Mouse (Mus musculus) heart, postnatal 14 days (tissue): Measurements from ENCODE around the gene Usp35. TPM values are rescaled to one million over a fixed set of nuclear protein-coding genes. Genes with fewer than 3 reads are reported as not detected.

ENCODE experiments used
- DNase-seq, 2 experiments: peaks; one replicate each; pipeline ENCODE4 v3.0.0; 2021 to 2022
- intact Hi-C: fragments of 180-260 bp; cut with DNase I; formaldehyde crosslinking; loops from one replicate; pipeline ENCODE4 v1.15.1; 2025
- long read RNA-seq, 2 experiments: library from polyadenylated mRNA; stranded (forward); transcript quantifications; one replicate each; pipeline ENCODE4 v2.0.0; 2021
- total RNA-seq, 2 experiments: library from RNA; stranded (reverse); gene quantifications; 2 replicates each; pipeline ENCODE4 v1.2.3; 2021

Gene Usp35
- 1 to 10 TPM; 1.2 to 1.9 TPM for total RNA-seq
- long read RNA-seq, experiment 1, partial matches to known transcripts, result 1 of 1 reads
- long read RNA-seq, experiment 1, other reads (novel, unspliced or antisense), result 0 of 1 reads
- long read RNA-seq, experiment 2, partial matches to known transcripts, result 1 of 1 reads
- long read RNA-seq, experiment 2, other reads (novel, unspliced or antisense), result 0 of 1 reads

DNA sequence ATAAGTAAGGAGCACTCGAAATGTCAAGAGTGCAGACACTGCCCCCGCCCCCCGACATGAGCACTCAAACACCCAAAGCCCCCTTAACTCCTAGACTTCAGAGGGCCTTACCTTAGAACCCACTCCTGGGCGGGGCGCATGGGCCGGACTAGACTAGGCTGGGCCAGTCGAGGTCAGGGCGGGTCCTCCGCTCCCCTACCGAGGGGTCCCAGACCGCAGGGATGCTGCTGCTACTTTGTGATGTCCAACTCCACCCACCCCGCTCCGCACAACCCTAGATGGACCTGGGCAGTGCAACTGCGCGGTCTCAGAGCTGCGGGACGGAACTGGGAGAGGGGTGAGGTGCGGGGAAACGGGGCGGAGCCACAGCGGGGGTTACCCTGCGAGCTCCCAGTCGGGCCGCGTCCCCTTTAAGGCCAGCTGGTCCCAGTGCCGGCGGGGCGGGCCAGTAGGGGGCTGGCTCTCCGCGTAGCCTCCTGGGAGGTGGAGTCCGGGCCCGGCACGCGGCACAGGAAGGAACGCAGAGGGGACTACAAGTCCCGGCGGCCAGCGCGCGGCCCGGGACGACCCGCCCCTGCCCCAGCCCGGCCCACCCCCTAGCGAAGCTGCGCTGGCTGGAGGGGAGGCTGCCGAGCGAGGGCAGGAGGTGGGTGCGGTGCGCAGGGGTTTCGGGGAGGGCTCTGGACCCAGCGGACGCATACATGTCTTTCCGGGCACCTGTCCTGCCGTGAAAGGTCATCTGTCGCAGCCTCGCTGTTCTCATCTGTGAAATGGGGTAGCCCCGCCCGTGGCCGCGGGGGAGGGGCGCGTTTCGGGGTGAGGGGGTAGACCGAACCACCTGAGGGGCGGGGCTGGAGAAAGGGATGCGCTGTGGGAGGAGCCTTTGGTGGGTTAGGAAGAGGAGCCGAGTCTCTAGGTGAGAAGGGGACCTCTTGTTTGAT is at the start of gene Usp35, which contains the start of gene Kctd21:
TSS of gene Usp35 (minus strand) at position 295 of the 941 bp plus-strand sequence.
TSS of gene Kctd21 (plus strand) at position 602 of the 941 bp plus-strand sequence.
- DNase-seq, result peak; percentile 96 to 97
- intact Hi-C loops, result no loop called here

DNA sequence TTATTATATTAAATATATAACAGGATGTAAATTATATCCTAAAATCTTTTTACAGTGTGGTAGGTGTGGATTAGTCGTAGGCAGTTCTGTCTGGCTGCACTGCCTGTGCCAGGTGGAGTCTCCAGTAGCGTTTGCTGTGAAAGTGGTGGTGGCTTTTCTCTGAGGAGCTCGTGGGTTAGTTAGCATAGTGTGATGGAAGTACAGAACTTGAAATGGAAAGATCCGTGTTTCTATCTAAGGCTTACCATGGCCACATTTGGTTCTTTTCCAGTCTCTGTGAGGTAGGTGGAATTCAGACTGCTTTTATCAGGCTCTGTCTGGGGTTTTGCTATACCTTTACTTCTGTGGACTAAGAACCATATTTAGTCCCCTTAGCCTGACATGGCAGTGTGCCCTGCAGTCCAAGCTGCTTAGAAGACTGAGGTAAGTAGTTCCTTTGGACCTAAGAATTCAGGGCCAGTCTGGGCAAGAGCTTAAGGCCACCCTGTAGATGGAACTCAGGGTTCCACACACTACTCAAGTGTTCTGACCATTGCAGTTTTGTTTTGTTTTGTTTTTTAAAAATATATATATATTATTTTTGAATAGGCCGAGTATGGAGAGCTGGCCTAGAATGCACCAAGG is 48.8 kb upstream of the Usp35 start:
- DNase-seq, result no peak
- intact Hi-C loops, result no loop called here

DNA sequence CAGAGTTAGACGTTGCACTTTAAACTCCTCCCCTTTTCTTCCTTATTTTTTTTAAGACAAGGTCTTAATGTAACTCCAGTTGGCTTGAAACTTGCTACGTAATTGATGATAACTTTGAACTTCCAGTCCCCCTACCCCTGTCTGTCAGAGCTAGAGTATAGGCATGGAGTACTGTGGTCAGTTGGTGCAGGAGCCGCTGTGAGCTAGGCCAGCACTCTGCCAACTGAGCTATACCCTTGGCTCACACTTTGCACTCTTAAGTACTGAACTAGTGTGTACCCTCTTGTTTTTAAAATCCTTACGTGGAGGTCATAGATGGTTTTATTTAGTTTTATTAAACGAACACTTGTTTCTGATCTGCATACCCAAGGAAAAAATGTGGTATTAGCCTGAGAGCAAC is 47.5 kb upstream of the Usp35 start:
- no peak for DNase-seq
- intact Hi-C loops, result no loop called here

DNA sequence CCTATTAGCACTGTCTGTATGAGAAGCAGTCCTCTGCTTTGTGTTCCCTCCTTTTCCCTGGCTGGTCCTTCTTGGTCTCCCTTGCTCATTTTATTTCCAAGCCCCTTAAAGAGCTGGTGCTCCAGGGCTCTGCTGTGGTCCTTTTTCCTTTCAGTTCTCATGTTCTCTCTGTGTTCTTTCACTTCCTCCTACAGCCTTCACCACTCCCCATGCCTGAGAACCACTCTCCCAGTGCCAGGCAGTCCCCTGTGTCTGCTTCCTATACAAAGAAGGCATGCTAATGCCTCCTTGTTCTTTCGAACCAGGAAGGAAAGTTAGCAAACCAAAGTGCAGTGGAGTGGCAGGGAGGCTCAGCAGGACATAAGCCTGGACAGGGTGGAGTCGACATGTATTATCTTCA is 44.1 kb upstream of the Usp35 start:
- no peak for DNase-seq
- intact Hi-C loops, result no loop called here

DNA sequence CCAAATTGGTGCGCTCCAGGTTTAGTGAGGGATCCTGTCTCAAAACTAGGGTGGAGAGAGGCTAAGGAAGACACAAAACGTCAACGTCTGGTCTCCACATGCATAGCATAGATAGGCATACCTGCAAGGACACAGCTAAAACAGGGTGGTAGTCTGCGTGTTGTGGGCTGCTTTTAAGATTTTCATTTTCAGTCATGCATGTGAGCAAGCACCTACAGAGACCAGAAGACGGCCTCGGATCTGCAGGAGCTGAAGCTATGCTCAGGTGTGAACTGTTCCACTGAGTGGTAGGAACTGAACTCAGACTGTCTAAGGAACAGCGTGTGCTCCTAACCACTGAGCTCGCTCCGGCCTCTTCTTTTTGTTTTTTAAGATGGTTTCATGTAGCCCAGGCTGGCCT is 43.3 kb upstream of the Usp35 start:
- intact Hi-C loops, result no loop called here
- DNase-seq, result no peak

DNA sequence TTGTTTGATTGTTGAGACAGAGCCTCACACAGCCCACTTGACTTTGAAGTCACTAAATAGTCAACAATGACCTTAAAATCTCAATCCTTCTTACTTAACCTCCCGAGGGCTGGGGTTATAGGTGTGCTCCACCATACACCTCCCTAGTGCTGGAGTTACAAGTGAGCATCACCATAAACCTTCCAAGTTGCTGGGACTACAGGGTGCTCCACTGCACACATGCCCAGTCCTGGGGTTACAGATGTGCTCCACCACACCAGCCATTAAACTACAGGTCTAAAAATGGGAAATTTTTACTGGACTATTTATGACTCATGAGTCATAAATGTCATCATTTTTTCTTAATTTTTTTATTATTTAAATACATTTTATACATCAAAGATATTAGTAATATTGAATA is 34.1 kb upstream of the Usp35 start:
- intact Hi-C loops, result loop anchor here (5.0 kb wide), 1 partner anchor 399 kb away; no protein-coding TSS in a partner anchor

DNA sequence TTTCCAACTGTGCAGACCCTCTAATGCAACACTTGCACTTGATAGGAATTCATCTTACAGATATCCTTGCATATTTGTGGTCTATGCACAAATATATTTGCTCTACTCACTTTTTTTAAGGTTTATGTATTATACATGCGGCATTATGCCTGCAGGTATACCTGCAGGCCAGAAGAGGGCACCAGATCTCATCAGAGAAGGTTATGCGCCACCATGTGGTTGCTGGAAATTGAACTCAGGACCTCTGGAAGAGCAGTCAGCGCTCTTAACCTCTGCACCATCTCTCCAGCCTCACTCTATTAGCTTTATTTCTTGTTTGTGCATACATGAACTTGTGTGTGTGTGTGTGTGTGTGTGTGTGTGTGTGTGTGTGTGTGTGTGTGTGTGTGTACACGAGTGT is 29.6 kb upstream of the Usp35 start:
- intact Hi-C loops, result no loop called here
- peak; percentile 35 to 50 for DNase-seq

More for the DNA sequence above, 34.1 kb upstream of the Usp35 start:
- no peak for DNase-seq

DNA sequence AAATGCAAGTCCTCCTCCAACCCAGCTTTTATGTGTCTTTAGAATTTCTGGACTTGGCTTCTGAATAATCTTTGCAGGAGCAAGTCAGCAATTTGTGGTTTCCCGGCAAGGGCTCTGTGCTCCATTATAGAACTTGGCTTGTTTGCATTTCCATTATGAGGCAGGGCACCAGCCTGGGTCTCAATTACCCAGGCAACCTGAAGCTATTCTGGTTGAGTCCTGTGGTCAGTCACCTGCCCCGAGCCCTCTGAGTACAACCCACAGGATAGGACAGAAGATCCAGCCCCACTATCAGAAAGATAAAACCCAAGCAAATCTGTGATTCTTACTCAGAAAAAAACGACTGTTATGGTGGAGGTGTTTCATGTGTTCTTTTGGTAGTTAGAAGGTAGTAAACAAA is 29.1 kb upstream of the Usp35 start:
- intact Hi-C loops, result no loop called here
- no peak for DNase-seq

DNA sequence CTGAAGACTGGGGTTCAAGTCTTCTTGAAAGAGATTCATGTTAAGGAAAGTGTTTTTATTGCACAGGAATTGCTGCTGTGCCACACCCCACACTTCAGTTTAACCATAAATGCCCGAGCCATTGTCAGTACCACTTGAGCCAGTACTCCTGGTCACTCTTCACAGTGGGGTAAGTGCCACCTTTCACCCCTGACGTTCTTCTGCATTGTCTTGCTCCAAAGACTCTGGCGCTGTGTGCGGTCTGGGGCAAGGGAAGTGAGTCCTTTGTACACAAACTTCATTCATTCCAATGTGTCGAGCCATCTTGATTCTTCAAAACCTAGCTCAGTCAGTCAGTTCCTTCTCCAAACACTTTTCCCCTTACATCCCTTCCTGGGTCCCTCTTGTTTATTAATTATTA is 28.3 kb upstream of the Usp35 start:
- DNase-seq, result no peak
- intact Hi-C loops, result no loop called here

DNA sequence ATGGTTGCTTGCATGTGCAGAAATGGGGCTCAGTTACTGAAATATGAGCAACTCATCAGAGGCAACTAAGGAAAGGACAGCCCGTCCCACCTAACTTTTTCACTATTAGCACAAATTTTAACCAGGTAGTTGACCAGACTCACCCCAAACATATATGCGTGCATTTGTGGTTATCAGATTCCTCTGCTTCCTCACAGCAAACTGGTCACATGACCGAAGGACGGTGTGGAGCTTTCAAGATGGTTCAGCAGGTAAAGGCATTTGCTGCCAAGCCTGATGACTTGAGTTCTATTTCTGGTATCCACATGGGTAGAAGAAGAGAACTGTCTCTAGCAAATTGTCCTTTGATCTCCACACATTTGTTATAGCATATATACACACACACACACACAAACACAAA is 26.5 kb upstream of the Usp35 start:
- no peak for DNase-seq

DNA sequence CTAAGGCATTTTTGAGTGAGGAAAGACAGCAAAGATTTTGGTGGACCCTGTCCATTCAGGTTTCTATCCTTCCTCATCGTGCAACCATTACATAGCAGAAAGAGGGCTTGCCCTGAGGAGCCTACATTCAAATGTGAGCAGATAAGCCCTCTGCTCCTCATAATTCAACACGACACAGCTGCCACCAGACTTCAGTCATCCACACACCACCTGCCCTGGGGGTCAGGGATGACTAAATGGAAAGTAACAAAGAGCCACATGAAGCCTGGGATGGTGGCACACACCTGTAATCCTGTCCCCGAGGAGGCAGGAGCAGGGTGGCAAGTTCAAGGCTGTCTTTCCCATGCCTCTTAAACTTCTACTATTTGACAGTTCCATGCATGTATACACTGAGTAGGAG is 26.0 kb upstream of the Usp35 start:
- intact Hi-C loops, result no loop called here
- no peak for DNase-seq

More for the DNA sequence above, 26.5 kb upstream of the Usp35 start:
- intact Hi-C loops, result no loop called here

DNA sequence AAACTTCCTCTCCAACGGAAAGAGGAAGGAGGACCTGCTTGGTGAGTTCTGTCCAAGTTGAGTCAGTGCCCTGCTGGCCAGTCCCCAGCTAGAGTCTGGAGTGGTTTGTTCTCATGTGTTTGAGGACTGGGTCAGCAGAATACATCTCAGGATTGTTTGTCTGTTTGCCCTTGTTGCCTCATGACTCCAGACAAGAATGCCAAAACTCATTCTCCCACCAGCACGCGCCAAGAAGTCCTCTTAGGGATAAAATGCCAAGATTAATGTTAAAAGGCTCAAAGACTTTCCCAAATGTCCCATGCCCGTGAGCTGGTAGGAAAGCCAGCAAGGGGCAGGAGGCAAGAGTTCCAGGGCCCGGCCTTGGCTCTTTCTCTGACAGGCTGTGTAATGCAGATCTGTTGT is 25.1 kb upstream of the Usp35 start:
- intact Hi-C loops, result no loop called here
- DNase-seq, result peak; percentile 58 to 59

DNA sequence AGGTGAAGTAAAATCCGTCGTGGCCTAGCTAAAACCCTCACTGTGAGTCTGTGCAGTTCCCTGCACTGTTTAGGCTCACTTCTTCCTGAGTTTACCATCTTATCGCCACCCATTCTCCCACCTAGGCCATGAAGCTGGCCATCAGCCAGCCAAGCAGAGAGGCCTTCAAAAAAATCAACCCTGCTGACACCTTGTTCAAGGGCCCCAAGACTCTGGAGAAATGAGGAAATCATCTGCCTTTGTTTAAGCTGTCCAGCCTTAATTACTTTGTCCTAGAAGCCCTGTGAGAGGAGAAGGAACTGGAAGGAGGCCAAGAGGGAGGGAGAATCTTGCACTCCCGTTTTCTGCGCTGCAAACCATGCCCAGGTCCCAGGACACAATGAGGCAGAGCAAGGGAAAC is 24.4 kb upstream of the Usp35 start:
- intact Hi-C loops, result no loop called here
- DNase-seq, result no peak

DNA sequence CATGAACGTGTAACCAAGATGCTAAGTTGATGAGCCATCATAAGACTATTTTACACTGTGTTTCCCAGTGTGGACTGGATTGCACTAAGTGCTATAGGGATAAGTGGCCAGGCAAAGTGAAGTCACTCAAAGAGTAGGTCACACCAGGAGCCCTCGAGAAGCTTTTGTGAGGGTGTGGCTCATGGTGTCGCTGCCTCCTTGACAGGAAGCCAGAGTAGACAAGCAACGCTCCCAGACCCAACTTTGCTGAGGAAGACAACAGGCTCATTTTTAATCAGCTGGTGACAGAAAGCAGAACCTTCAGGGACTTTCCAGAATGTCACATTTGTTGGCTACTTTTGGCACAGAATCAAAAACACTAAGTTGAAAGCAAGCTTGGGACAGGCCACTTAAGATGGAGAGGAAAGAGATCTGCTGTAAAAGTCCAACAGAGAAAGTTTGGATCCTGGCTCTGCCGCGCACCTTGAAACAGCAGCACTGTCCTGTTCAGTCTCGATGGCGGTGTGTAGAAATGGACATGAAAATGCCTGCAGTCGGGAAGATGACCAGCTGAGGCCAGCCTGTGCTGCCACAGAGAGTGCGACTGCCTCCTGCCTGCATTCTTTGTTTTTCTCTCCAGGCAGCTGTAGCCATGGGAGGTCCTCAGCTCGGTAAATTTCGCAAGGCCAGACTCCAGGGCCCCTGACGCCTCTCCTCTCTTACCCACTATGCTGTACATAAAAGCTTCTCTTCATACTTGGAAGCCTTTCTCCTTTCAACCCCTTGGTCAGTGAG is 23.4 kb upstream of the Usp35 start:
- peak in 1 of 2 experiments; percentile 29 for DNase-seq
- intact Hi-C loops, result no loop called here

DNA sequence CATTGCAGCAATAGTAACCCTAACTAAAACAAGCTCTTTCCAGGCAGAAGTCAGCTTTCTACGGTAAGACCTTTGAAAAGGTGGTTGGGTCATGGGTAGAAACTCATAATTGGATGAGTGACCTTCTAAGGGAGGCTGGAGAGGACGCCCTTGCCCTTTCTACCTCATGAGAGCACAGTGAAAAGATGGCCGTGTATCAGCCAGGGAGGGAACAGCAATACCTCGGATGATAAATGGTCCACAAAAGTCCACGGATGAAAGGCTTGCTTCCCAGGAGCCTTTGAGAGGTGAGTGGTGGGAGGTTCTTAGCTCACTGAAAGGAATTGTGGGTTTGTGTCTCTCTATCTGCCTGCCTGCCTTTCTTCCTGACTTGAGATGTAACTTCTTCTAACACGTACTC is 21.5 kb upstream of the Usp35 start:
- intact Hi-C loops, result no loop called here
- no peak for DNase-seq

DNA sequence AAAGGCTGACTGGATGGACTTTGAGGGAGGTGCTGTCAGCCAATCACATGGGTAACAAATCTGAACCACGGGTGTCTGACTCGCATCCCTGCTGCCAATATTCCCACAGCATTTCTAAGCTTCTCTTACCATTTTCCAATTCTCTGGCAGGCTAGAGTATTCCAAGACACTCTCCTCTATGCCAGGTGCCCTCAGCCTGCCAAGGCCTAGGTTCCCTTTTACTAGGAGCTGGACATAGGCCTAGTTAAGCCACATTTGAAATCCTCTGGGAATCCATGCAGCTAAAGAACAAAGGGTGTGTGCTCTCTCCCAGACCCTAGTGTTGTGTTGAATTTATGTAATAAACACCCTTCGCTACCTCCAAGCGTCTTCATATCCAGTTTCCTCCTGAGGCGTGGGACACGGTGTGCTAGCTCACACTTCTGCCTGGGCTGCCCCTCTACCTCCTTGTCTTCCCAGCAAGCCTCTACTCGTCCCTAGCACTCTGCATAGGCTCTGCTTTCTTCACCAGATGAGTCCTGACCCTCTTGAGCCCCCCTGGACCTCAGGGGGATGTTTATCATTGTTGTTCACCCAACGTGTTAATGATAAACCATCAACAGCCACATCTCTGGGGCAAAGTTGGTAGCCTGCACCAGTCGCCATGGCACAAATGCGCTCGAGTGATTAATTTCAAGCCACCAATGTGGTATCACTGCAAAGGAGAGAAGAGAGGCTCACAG is 20.1 kb upstream of the Usp35 start:
- intact Hi-C loops, result no loop called here
- no peak for DNase-seq

DNA sequence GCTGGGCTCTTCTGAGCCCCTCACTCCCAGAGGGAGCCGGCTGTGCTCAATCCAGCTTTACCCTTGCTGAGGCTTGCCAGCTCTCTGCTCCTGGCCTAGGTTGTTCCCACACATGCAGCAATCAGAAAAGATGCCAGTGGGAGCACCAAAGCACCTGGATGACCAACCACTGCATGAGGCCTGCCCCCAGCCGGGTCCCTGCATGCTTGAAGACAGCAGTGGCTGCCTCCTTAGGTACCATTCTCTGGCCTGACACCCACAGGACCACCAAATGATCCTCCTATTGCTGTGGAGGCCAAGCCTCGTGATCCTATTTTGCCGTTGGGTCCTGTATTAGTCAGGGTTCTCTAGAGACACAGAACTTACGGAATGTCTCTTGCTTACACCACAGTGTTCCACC is 19.1 kb upstream of the Usp35 start:
- no peak for DNase-seq
- intact Hi-C loops, result no loop called here

DNA sequence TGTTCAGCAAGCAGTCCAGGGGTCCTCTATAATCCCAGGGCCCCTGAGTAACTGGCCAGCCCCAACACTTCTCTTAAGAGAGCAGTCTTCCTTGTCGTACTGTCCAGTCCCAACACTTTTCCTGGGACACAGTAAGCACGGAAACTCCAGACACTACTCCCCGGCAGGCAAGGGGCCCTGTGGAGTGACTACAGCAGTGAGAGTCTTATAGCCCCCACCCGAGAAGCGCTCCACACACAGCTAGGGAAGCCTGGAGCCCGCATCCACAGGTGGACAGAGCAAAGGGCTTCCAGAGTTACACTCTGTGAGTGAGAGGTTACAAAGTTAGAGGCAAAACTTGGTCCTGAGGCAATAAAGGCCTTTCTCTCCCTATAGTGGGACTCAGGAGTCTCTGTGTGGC is 17.6 kb upstream of the Usp35 start:
- no peak for DNase-seq
- intact Hi-C loops, result no loop called here

DNA sequence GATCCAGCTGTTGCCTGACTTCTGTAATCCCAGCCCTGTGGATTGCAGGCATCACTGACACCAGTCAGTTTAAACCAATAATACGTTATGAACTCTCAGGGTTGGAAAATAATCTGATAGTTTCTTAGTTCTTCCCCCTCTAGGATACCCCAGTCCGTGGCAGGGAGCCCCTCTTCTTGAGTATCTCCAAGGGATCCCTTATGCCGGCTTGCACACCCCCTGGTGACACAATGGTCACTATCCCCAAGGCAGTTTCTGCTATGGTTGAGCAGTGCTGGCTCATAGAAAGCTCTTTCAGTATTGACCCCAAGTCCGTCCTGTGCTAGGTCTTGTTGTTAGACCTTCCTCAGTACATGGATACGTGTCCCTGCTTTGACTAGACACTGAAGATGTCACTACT is 17.0 kb upstream of the Usp35 start:
- intact Hi-C loops, result no loop called here
- no peak for DNase-seq

DNA sequence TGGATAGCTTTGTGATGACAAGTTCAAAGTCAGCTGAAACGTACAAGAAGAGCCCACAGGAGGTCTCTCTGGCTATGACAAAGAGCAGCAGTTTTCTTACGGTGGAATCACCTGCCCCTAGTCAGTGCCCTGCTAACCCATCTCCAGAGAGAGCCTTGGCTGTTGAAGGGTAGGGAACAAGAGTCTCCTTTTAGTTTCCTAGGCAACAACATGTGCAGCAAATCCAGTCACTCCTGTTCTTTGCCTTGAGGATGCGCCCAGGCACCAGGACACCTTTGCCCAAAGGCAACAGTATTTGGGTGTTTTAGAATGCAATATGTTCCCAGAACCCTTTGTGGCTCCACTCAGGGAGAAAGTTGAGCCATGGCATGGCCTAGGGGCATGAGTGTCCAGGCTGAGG is 16.5 kb upstream of the Usp35 start:
- intact Hi-C loops, result no loop called here

More for the DNA sequence above, 16.5 kb upstream of the Usp35 start:
- DNase-seq, result no peak
